Mouse (Mus musculus): ENCODE results near the gene Trim47. TPM values are rescaled to one million over a fixed set of nuclear protein-coding genes. Genes with fewer than 3 reads are reported as not detected.

The Trim47 gene
- 6.6 and 8.3 TPM in 2 replicates for polyA plus RNA-seq (2012; rRNA removed)

DNA sequence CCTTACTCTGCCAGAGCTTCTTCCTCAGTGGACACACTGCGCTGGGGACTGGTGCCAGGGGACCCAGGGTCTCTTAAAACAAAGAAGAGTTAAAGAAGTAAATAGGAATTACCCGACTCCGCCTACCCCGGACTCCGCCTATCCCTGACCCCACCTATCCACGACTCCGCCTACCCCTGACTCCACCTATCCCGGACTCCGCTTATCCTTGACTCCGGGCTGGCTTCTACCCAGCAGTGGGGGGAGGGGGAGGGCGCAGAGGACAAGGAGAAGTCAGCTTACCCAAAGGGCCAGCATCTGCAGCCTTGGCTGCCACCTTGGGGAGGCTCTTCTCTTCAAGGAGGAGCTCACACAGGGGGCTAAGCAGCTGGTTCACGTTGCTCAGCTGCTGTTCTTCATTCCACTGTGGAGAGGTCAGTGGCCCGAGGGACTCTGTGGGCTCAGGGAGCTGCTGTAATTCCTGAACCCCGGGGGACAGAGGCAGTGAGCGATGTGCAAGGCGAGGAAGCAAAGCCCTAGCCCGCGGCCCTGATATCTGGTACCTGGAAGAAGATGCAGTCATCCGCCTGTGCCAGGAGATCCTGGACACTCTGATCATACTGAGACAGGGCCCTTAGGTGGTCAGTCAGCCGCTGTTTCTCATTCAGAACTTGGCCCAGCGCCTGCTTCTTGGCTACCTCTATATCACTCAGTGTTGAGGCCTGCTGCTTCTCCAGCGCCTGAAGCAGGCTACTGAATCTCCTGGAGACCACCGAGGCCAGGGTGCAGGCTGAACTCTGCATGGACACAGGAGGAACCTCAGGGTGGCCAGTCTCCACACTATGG is at the start of gene Trim47:
Gene Trim47, minus strand, starts transcription at position 55 of the 825 bp plus-strand sequence.
- Histone ChIP-seq H3K4me1 (ENCODE audit: control insufficient read depth, insufficient read depth, low read length) (peaks cover 15% of the 10 kb centered on the region), H3K36me3 (ENCODE audit: control insufficient read depth, insufficient read depth, low read length) (no peaks in the 10 kb centered on the region), H3K27me3 (ENCODE audit: control insufficient read depth, insufficient read depth, low read length) (no peaks in the 10 kb centered on the region), H3K4me3 (ENCODE audit: control insufficient read depth, low read depth, low read length) (no peak within 1 kb of the TSS), H3K27ac (ENCODE audit: control insufficient read depth, insufficient read depth, low read depth, low read length) (peak within 1 kb of the TSS; percentile 51)
- TF ChIP-seq POLR2A (IDR thresholded peaks at IDR 0.05; ENCODE audit: control insufficient read depth, low read depth, low read length) = no peak
- no peak for TF ChIP-seq CTCF (IDR thresholded peaks at IDR 0.05; ENCODE audit: control insufficient read depth, insufficient read depth, insufficient replicate concordance, low read depth, low read length)

DNA sequence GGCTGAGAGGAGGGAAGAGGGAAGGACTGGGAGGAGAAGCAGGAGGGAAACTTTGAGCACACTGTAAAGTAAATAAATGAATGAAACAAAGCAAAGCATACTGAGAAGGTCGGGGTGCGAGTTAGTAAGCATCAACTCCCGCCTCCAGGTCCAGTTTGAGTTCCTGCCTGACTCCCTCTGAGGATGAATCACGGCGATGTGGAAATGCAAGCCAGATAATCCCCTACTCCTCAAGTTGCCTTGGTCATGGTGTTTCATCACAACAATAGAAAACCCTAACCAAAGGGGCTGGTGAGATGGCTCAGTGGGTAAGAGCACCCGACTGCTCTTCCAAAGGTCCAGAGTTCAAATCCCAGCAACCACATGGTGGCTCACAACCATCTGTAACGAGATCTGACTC is 49.0 kb upstream of the Trim47 start:
- Histone ChIP-seq H3K27me3 (ENCODE audit: control insufficient read depth, insufficient read depth, low read length) (no peaks in the 10 kb centered on the region), H3K27ac (ENCODE audit: control insufficient read depth, insufficient read depth, low read depth, low read length) (no peak overlapping the region), H3K36me3 (ENCODE audit: control insufficient read depth, insufficient read depth, low read length) (peaks cover 4% of the 10 kb centered on the region), H3K4me3 (ENCODE audit: control insufficient read depth, low read depth, low read length) (no peak overlapping the region), H3K4me1 (ENCODE audit: control insufficient read depth, insufficient read depth, low read length) (no peaks in the 10 kb centered on the region)
- TF ChIP-seq CTCF (IDR thresholded peaks at IDR 0.05; ENCODE audit: control insufficient read depth, insufficient read depth, insufficient replicate concordance, low read depth, low read length) = no peak
- no peak for TF ChIP-seq POLR2A (IDR thresholded peaks at IDR 0.05; ENCODE audit: control insufficient read depth, low read depth, low read length)

DNA sequence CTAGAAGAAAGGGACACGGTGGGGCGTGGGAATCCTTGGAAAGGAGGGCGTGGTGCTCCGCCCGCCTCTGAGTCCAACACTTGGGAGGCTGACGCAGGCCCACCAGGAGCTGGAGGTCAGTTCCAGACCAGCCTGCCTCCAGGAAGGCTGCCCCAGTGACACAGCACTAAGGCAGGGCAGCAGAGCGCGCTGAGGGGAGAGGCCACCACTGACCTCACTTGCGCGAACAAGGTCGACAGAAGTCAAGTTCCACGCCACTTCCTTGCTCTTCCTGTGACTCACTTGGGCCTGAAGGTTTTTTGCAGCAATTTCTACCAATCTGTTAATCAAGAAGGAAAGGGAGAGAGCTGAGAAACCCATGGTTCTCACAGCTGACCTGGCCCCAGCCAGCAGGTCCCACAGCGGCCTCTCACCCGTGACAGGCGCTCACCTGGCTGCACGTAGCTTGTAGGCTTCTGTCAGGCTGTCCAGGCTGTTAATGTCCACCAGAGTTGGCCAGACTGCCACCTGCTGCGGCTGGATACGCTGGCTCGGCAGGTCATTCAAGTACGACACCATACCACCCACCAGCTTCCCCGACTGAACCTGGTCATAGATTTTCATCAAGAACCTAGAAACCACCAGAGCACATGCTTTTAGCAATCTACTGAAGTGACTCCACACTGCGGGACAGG is 47.9 kb upstream of the Trim47 start:
- no peak for TF ChIP-seq POLR2A (IDR thresholded peaks at IDR 0.05; ENCODE audit: control insufficient read depth, low read depth, low read length)
- TF ChIP-seq CTCF (IDR thresholded peaks at IDR 0.05; ENCODE audit: control insufficient read depth, insufficient read depth, insufficient replicate concordance, low read depth, low read length) = no peak
- H3K27ac ChIP-seq (ENCODE audit: control insufficient read depth, insufficient read depth, low read depth, low read length) = no peak overlapping the region
- peaks cover 4% of the 10 kb centered on the region for H3K36me3 ChIP-seq (ENCODE audit: control insufficient read depth, insufficient read depth, low read length)
- no peak overlapping the region for H3K4me3 ChIP-seq (ENCODE audit: control insufficient read depth, low read depth, low read length)
- H3K27me3 ChIP-seq (ENCODE audit: control insufficient read depth, insufficient read depth, low read length) = no peaks in the 10 kb centered on the region
- no peaks in the 10 kb centered on the region for H3K4me1 ChIP-seq (ENCODE audit: control insufficient read depth, insufficient read depth, low read length)

DNA sequence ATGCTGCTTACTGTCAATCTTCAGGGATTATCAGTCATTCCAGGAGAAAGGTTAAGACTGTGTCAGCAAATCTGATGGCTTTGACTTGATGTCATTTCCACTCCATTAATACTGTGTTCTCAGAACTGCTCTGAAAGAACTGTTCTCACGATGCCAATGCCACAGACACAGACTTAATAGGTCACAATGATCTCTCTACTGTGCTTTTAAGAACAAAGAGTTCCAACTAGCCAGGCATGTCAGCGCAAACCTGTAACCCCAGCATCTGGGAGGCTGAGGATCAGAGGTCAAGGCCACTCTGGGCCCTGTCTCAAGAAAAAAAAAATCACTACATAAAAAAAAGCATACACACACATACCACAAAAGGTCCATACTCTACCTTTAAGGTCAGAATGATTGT is 44.9 kb upstream of the Trim47 start:
- Histone ChIP-seq H3K36me3 (ENCODE audit: control insufficient read depth, insufficient read depth, low read length) (peaks cover 3% of the 10 kb centered on the region), H3K27me3 (ENCODE audit: control insufficient read depth, insufficient read depth, low read length) (no peaks in the 10 kb centered on the region), H3K27ac (ENCODE audit: control insufficient read depth, insufficient read depth, low read depth, low read length) (no peak overlapping the region; the same call in 1 of the 2 replicates), H3K4me1 (ENCODE audit: control insufficient read depth, insufficient read depth, low read length) (no peaks in the 10 kb centered on the region; the same call in none of the 2 replicates), H3K4me3 (ENCODE audit: control insufficient read depth, low read depth, low read length) (no peak overlapping the region)
- TF ChIP-seq CTCF (IDR thresholded peaks at IDR 0.05; ENCODE audit: control insufficient read depth, insufficient read depth, insufficient replicate concordance, low read depth, low read length) (no peak), POLR2A (IDR thresholded peaks at IDR 0.05; ENCODE audit: control insufficient read depth, low read depth, low read length) (no peak)

DNA sequence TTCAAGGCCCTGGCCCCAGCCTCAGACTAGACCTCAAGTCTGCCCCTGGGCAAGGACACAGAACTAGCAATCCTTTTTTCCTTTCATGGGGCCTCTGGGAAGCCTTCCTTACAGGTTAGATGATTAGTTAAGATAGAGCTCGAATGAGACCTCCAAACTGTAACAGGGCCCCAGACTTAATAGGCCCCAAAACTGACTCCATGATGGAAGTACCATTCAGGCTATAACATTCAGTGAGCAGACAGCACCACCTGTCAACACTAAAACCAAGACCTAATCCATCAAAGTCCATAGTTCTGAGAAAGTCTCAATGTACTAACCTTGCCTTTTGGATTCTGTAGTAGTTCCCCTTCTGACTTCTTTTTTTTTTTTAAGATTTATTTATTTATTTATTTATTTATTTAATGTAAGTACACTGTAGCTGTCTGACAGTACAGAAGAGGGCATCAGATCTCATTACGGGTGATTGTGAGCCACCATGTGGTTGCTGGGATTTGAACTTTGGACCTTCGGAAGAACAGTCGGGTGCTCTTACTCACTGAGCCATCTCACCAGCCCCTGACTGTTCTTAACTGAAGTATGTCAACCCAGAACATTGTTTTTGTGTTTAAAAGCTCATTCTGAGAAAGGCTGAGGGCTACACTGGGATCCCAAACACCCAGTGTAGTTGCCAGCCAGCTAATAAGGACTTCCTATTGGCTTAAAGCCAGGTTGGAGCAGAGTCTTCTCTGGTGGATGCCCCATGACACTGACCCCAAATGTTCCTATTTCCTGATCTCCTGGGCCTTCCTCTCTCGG is 43.2 kb upstream of the Trim47 start:
- Histone ChIP-seq H3K4me3 (ENCODE audit: control insufficient read depth, low read depth, low read length) (no peak overlapping the region), H3K27me3 (ENCODE audit: control insufficient read depth, insufficient read depth, low read length) (no peaks in the 10 kb centered on the region), H3K4me1 (ENCODE audit: control insufficient read depth, insufficient read depth, low read length) (no peaks in the 10 kb centered on the region; the same call in none of the 2 replicates), H3K36me3 (ENCODE audit: control insufficient read depth, insufficient read depth, low read length) (peaks cover 3% of the 10 kb centered on the region), H3K27ac (ENCODE audit: control insufficient read depth, insufficient read depth, low read depth, low read length) (no peak overlapping the region)
- TF ChIP-seq POLR2A (IDR thresholded peaks at IDR 0.05; ENCODE audit: control insufficient read depth, low read depth, low read length) (no peak), CTCF (IDR thresholded peaks at IDR 0.05; ENCODE audit: control insufficient read depth, insufficient read depth, insufficient replicate concordance, low read depth, low read length) (no peak)

DNA sequence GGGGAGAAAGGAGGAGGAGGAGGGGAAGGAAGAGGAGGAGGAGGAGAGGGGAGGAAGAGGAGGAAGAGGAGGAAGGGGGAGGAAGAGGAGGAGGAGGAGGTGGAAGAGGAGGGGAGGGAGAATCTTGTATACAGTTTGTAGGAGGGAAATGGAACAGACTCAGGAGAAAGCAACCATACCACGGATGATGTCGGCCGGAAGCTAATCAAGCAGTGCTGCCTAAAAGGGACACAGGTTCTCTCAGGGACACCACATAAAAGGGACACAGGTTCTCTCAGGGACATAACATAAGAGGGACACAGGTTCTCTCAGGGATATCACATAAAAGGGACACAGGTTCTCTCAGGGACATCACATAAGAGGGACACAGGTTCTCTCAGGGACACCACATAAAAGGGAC is 42.2 kb upstream of the Trim47 start:
- Histone ChIP-seq H3K27ac (ENCODE audit: control insufficient read depth, insufficient read depth, low read depth, low read length) (no peak overlapping the region), H3K4me1 (ENCODE audit: control insufficient read depth, insufficient read depth, low read length) (no peaks in the 10 kb centered on the region; the same call in none of the 2 replicates), H3K27me3 (ENCODE audit: control insufficient read depth, insufficient read depth, low read length) (no peaks in the 10 kb centered on the region), H3K4me3 (ENCODE audit: control insufficient read depth, low read depth, low read length) (no peak overlapping the region; the same call in 1 of the 2 replicates), H3K36me3 (ENCODE audit: control insufficient read depth, insufficient read depth, low read length) (peaks cover 2% of the 10 kb centered on the region)
- no peak for TF ChIP-seq CTCF (IDR thresholded peaks at IDR 0.05; ENCODE audit: control insufficient read depth, insufficient read depth, insufficient replicate concordance, low read depth, low read length)
- TF ChIP-seq POLR2A (IDR thresholded peaks at IDR 0.05; ENCODE audit: control insufficient read depth, low read depth, low read length) = no peak

All from testis, adult 2 months (tissue).